Mouse (Mus musculus) limb, embryonic 11.5 days (tissue): Measurements from ENCODE around the gene Ralgds. TPM values are rescaled to one million over a fixed set of nuclear protein-coding genes. Genes with fewer than 3 reads are reported as not detected.
A peak's percentile ranks its signal among the peaks of the same experiment; 100 is the strongest.

ENCODE experiments used
- ATAC-seq: fragments of 200-750 bp; cut with Nextera tagmentation; 2 replicates; pipeline ENCODE4 v1.8.0; 2017; ENCODE audit warnings: low read depth; ENCODE audit not compliant: insufficient number of reproducible peaks, low FRiP score, low TSS enrichment
- DNase-seq: peaks from one replicate; pipeline ENCODE4 v3.0.0-alpha.2; 2015; ENCODE audit warnings: low spot score
- H3K27ac ChIP-seq: fragments of 300-500 bp; sonication (generic); replicated peaks from 2 replicates; pipeline ENCODE4 v1.5.1; 2014; ENCODE audit warnings: low read depth, mild to moderate bottlenecking, low read length
- H3K27me3 ChIP-seq: fragments of 300-500 bp; sonication (generic); 2 replicates; pipeline ENCODE4 v1.6.1; 2014; ENCODE audit warnings: mild to moderate bottlenecking, low read length, mixed read lengths; ENCODE audit not compliant: control insufficient read depth, insufficient read depth
- H3K36me3 ChIP-seq: fragments of 300-500 bp; sonication (generic); 2 replicates; pipeline ENCODE4 v1.6.1; 2014; ENCODE audit warnings: mild to moderate bottlenecking, low read length, moderate library complexity, mixed read lengths; ENCODE audit not compliant: control insufficient read depth, insufficient read depth
- H3K4me1 ChIP-seq: fragments of 300-500 bp; sonication (generic); 2 replicates; pipeline ENCODE4 v1.6.1; 2014; ENCODE audit warnings: low read length, mixed read lengths; ENCODE audit not compliant: control insufficient read depth, insufficient read depth
- H3K4me2 ChIP-seq: fragments of 300-500 bp; sonication (generic); 2 replicates; pipeline ENCODE4 v1.6.1; 2014; ENCODE audit warnings: low read depth, mild to moderate bottlenecking, moderate library complexity; ENCODE audit not compliant: severe bottlenecking
- H3K4me3 ChIP-seq: fragments of 300-500 bp; sonication (generic); 2 replicates; pipeline ENCODE4 v1.5.1; 2014; ENCODE audit warnings: low read depth, low read length
- H3K9ac ChIP-seq: fragments of 300-500 bp; sonication (generic); 2 replicates; pipeline ENCODE4 v1.6.1; 2014; ENCODE audit warnings: mild to moderate bottlenecking, low read length
- H3K9me3 ChIP-seq: fragments of 300-500 bp; sonication (generic); 2 replicates; pipeline ENCODE4 v1.6.1; 2016; ENCODE audit warnings: low read length; ENCODE audit not compliant: control insufficient read depth
- WGBS: fragments of 180-500 bp; shearing (Covaris S2); extraction: QIAGEN DNeasy Blood & Tissue Kit; methylation state at CpG from one replicate; pipeline ENCODE4 v1.1.7; 2014; 5-methylcytosine and 5-hydroxymethylcytosine counted together
- polyA plus RNA-seq: library from polyadenylated mRNA; unstranded; fragments of >200 nt; fragmentation: Nextera tagmentation; extraction: Ambion mirVana; gene quantifications from 2 replicates; pipeline ENCODE4 v1.2.1, GENCODE M21; 2014

Ralgds gene
- polyA plus RNA-seq, 1 experiment from 2014 or later, result 37.3 TPM

- 15% methylated on average over 11 of the region's 11 CpGs for WGBS
- H3K9ac ChIP-seq, result peak overlapping the region; percentile 14; the same call in 1 of the 2 replicates
- no peaks in the 10 kb centered on the region for H3K9me3 ChIP-seq
- ATAC-seq (peak; percentile 49; the same call in 1 of the 2 replicates), DNase-seq (peak; percentile 52)
- H3K4me2 ChIP-seq, result no peak overlapping the region
- H3K36me3 ChIP-seq, result no peaks in the 10 kb centered on the region
- peak overlapping the region; percentile 60; the same call in 1 of the 2 replicates for H3K27ac ChIP-seq
- no peaks in the 10 kb centered on the region for H3K27me3 ChIP-seq
- H3K4me1 ChIP-seq, result peaks cover 31% of the 10 kb centered on the region
- H3K4me3 ChIP-seq, result no peak overlapping the region
Observed at GRCm38 (mm10) chr2:28525219-28525942, 12.5 kb downstream of the Ralgds start.

GRCm38 (mm10) chr2:28525943-28526876 lies 13.3 kb downstream of the Ralgds start:
- H3K9ac ChIP-seq, result no peak overlapping the region; the same call in 1 of the 2 replicates
- peak; percentile 36 for DNase-seq

GRCm38 (mm10) chr2:28527436-28528353 lies 14.8 kb downstream of the Ralgds start:
- Histone ChIP-seq H3K4me2 (no peak overlapping the region), H3K4me1 (peaks cover 31% of the 10 kb centered on the region), H3K9ac (no peak overlapping the region), H3K9me3 (no peaks in the 10 kb centered on the region), H3K36me3 (no peaks in the 10 kb centered on the region), H3K27me3 (no peaks in the 10 kb centered on the region), H3K27ac (no peak overlapping the region), H3K4me3 (no peak overlapping the region)
- WGBS, result 86% methylated on average over 20 of the region's 20 CpGs
- no peak for DNase-seq
- ATAC-seq, result no peak

More at GRCm38 (mm10) chr2:28525943-28526876, 13.3 kb downstream of the Ralgds start:
- WGBS, result 39% methylated on average over 12 of the region's 12 CpGs
- Histone ChIP-seq H3K27ac (peak overlapping the region; percentile 60; the same call in 1 of the 2 replicates), H3K4me2 (no peak overlapping the region), H3K36me3 (no peaks in the 10 kb centered on the region), H3K9me3 (no peaks in the 10 kb centered on the region), H3K4me1 (peaks cover 33% of the 10 kb centered on the region), H3K4me3 (no peak overlapping the region), H3K27me3 (no peaks in the 10 kb centered on the region)
- no peak for ATAC-seq

- ATAC-seq (no peak), DNase-seq (no peak)
- Histone ChIP-seq H3K27me3 (no peaks in the 10 kb centered on the region), H3K9ac (no peak overlapping the region), H3K4me3 (no peak overlapping the region), H3K36me3 (no peaks in the 10 kb centered on the region), H3K9me3 (no peaks in the 10 kb centered on the region), H3K4me1 (peaks cover 36% of the 10 kb centered on the region), H3K4me2 (no peak overlapping the region), H3K27ac (no peak overlapping the region)
- 89% methylated on average over 7 of the region's 7 CpGs for WGBS
Observed at GRCm38 (mm10) chr2:28528354-28528730, 15.4 kb downstream of the Ralgds start.

- Histone ChIP-seq H3K36me3 (no peaks in the 10 kb centered on the region), H3K9me3 (no peaks in the 10 kb centered on the region), H3K27ac (no peak overlapping the region), H3K4me3 (no peak overlapping the region), H3K4me1 (peaks cover 43% of the 10 kb centered on the region), H3K4me2 (no peak overlapping the region), H3K27me3 (no peaks in the 10 kb centered on the region), H3K9ac (no peak overlapping the region)
- DNase-seq (no peak), ATAC-seq (no peak)
- WGBS, result 78% methylated on average over 4 of the region's 4 CpGs
Observed at GRCm38 (mm10) chr2:28529856-28530255, 16.9 kb downstream of the Ralgds start.

- DNase-seq (no peak), ATAC-seq (no peak)
- Histone ChIP-seq H3K4me3 (no peak overlapping the region), H3K9me3 (no peaks in the 10 kb centered on the region), H3K4me1 (peaks cover 44% of the 10 kb centered on the region), H3K27ac (no peak overlapping the region), H3K36me3 (no peaks in the 10 kb centered on the region), H3K27me3 (no peaks in the 10 kb centered on the region), H3K9ac (no peak overlapping the region), H3K4me2 (no peak overlapping the region)
- 72% methylated on average over 7 of the region's 7 CpGs for WGBS
Observed at GRCm38 (mm10) chr2:28530311-28530710, 17.4 kb downstream of the Ralgds start.

GRCm38 (mm10) chr2:28532938-28533771 lies 20.2 kb downstream of the Ralgds start:
- ATAC-seq, result peak; percentile 83
- peak; percentile 89 for DNase-seq
- no peaks in the 10 kb centered on the region for H3K9me3 ChIP-seq
- H3K36me3 ChIP-seq, result no peaks in the 10 kb centered on the region
- peak overlapping the region; percentile 59 for H3K4me3 ChIP-seq
- peak overlapping the region; percentile 83 for H3K4me2 ChIP-seq
- peaks cover 52% of the 10 kb centered on the region for H3K4me1 ChIP-seq
- 3% methylated on average over 49 of the region's 49 CpGs for WGBS
- H3K27me3 ChIP-seq, result no peaks in the 10 kb centered on the region
- peak overlapping the region; percentile 74 for H3K9ac ChIP-seq
- peak overlapping the region; percentile 21; the same call in 1 of the 2 replicates for H3K27ac ChIP-seq
